Mouse (Mus musculus): Measurements from ENCODE around the gene Gimap8.
"Not testable (repeated sequence)": the region's sequence is repeated elsewhere in the genome, so short reads cannot be mapped to it uniquely, and the experiment has no call there.

Gene Gimap8

DNA sequence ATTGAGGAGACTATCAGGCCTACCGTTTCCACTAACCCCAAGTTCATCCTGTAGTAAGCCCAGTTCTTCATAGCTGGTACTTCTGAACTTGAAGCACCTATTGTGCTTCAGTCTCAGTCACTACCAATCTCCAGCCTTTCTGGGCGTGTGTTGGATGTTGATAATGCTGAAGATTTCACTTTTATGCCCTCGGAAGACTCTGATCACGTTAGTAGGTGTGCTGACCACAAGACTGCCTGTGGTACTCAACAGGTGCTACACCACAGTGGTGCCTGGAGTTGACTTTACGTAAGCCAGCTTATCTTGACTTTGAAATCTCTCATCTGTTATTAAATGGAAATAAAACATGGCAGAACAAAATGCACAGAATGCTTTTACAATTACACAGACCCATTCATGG is 33.4 kb downstream of the Gimap8 start:
- DNase-seq: no peak

DNA sequence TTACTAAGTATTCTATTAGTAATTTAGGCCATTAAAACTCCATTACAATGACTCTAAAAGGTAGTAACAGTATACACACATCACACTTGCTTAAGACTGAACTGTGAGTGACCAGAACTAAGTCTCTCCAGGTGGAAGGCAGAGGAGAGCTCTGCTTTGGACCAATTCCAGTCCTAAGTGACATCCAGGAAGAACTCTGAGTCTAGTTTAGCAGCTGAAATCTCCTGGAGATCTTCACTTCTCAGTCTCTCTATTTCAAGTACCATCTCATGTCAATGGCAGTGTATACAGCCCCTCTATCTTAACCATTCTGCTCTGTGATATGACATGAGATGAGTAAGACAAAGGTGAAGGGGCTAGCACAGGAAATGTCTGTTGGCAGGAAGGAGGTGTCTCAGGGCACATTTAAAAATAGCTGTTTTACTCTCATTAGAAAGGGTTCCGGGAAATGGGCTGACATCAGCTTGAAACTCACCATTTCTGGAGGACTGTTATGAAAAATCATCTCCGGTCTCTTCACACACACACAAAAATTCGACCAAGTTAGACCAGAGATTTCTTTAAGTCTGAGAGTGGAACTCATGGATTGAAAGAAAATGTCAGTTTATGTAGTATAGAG is 34.5 kb downstream of the Gimap8 start:
- DNase-seq: no peak

DNA sequence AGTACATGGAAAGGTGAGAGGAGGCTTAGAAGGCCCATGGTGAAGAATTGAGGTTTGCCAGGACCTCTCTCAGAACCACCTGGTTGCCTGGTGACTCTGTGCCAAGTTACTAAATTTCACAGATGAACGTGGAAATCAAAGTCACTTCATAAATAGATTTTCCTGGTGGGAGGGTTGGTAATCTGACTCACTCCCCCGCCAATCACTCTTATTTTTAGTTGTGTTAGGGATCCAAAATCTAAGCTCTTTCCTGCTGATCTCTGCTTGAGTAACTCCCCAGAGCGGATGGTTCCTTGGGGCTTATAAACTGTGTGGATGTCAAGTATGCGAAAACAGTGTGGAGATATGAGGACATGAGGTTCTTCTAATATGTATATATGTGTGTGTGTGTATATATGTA is 35.2 kb downstream of the Gimap8 start:
- peak; percentile 8 for DNase-seq

DNA sequence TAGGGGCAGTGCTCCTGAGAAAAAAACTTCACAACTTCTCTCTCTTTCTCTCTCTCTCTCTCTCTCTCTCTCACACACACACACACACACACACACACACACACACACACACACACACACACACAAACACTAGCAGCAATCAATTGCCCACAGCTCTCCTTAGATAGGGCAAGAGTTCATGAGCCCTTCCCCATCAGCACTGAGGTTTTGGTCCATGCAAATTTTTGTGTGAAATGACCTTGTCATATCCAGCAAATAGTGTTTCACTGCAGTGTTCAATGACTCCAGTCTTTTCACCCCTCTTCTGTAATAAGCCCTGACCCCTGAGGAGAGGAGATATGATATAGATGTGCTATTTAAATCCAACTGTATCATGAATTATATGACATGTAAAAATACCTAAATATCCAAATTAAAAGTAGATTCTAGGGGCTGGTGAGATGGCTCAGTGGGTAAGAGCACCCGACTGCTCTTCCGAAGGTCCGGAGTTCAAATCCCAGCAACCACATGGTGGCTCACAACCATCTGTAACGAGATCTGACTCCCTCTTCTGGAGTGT is 36.3 kb downstream of the Gimap8 start:
- not testable (repeated sequence) for DNase-seq

DNA sequence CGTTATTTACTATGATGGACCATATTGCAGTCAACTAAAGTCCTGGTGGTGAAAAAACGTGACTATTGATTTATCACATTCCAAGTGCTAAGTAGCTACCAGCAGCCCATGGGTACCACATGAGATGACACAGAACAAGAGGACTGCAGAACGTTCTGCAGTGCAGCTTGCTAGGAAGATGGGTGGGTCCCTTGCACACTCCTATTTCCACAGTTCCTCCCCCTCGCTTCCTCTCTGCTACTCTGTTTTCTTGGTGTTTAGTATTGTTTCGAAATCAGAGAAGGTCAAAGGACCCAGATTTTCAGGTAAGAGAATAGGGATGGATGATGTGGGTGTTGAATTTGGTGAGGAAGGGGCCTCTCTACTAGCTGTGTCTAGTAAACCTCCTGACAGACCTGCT is 37.3 kb downstream of the Gimap8 start, which contains the start of gene Gimap4:
Gimap4 (plus strand) TSS at position 231 of the 400 bp plus-strand sequence.
- no peak for DNase-seq

DNA sequence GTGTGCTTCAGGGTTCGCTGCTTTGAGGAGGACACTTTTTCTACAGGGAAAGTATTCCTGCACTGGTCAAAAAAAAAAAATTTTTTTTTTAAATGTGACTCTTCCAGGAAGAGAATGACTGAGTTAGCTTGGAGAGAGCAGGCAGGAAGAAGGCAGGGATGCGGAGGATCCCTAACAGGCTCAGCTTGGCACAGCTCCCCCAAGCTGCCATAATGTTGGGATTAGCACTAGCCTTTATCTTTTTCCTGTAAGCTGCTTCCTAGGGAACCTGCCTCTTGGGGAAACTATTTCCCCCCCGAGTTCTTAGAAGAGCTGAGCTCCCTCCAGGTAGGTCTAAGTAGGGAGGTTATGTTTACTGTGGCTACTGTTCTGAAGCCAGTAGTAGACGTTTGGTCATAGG is 37.8 kb downstream of the Gimap8 start:
- DNase-seq: no peak

DNA sequence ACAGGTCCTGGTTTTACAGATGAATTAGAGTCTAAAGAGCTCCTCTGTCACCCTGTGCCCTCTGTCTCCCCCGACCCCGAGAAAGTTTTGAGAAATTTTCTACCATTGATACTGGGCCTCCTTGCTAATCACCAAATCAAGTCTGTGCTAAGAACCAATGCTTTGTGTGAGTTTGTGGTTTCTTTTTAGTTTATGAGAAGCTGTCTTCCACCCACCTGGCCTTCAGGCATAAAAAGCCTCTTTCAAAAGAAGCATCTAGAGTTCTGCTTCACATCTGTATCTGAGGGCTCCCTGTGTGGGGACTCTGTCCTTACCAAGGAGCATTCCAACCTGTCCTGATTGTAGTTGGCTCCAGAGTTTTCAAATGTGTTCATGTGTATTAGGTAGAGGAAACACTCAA is 38.2 kb downstream of the Gimap8 start:
- DNase-seq: no peak

DNA sequence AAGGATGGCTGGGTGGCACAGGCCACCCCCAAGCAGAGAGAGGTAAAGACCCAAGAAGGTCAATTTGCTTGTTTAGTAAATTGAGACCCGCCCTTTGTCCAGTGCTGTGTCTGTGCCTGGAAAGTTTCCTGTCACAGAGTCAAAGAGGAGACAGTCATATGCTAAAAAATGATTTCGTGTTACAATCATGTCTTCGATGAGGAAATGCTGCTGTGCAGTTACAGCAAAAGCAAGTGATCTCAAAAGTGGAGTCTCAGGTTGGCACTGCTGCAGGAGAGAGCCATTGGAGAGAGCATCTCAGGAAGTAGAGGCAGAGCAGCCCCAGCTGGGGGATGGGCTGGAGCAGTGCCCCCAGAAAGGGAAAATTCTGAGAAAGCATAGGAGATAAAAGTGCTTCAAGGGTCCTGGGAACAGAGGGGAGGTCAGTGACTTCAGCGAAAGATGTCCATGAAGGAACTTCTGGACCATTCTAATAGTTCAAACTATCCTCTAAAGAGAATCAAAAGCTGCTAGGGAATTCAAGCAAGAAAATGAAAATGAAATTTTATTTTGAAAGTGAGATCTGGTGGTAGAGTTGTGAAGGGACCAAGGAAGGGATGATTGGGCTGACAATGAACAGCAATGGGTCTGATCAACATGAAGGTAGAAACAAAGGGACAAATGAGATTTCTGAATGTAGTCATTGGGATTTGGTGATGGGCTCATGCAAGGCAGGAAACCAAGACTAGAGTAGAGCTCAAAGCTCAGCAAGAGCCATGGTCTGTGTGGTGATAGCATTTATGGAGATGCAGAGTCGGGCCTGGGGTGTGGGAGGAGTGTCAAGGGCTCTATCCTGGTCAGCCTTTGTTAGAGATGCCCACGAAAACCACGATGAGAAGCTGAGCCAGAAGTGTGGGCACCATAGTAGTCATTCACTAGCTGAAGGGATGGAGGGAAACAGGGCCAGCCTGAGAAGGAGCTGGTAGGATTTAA is 38.9 kb downstream of the Gimap8 start:
- no peak for DNase-seq

DNA sequence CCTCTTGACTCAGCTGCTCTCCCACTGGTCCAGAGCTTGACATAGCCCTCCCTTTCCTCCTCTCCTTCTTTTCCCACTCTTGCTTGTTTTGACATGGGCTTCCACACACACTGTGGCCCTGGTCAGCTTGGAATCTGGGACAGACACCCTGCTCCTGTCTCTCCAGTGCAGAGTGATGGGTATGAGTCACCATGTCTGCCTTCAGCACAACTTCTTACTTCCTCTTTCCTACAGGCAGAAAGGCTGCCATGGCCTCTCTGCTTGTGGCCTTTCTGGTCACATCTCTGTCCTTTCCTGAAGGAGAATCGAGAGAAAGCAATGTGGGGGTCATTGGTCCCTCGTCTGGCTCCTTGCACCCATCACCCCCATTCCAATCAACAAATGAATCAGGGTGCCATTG is 40.0 kb downstream of the Gimap8 start:
- DNase-seq: no peak

DNA sequence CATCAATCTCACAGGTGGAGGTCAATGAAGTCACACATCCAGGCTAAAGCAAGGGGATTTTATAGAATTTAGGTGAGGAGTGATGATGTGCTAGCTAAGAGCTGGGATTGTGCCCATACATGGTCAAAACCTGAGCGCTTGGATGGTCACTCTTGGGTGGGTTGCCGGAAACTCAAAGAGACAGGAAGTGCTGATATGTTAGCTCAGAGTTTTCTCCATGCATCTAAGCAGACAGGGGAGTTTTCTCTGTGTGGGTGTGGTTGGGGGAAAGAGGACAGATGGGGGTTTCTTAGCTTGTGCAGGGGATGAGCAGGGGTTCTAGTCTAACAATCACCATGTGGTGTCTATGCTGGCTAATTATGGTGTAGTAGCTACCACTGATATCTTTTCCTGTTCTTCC is 42.3 kb downstream of the Gimap8 start:
- no peak for DNase-seq

DNA sequence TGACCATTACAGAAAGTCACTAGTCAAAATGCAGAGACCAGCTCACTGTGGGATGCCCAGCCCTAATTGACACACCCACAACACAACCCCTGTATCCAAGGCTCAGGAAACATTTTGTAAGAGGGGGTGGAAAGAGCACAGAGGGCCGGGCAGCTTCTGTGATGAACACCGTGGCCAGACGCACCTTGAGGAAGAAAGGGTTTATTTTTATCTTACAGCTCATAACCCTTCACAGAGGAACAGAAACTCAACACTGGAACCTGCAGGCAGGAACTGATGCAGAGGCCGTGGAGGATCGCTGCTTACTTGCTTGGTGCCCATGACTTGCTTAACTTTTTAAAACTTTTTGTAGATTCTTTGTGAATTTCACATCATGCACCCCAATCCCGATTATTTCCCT is 45.9 kb downstream of the Gimap8 start:
- DNase-seq: no peak

DNA sequence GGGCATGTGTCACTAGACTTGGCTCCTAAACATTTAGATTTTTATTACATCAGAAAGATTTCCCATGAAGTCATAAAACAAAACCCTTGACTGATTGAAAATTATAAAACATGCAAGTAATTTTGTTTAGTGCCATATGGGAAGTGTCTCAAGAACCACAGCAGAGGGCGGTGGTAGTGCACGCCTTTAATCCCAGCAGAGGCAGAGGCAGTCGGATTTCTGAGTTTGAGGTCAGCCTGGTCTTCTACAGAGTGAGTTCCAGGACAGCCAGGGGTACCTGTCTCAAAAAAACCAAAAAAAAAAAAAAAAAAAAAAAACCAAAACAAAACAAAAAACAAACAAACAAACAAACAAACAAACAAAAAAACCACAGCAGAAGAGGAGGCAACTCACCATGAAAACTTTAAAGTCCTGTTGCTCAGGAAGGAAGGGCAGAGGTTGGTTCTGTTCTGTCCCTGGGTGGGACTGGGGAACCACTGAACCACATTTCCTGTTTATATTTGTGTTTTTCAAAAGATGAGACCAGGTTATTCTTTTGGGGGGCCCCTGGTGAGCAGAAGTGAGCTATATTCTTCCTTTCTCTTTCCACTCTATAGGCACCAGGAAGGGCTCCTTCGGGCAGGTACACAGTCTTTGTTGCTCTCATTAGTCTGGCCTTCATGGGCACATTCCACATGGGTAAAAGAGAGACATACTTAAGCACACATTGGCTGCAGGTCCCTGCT is 50.0 kb downstream of the Gimap8 start:
- DNase-seq: no peak

DNA sequence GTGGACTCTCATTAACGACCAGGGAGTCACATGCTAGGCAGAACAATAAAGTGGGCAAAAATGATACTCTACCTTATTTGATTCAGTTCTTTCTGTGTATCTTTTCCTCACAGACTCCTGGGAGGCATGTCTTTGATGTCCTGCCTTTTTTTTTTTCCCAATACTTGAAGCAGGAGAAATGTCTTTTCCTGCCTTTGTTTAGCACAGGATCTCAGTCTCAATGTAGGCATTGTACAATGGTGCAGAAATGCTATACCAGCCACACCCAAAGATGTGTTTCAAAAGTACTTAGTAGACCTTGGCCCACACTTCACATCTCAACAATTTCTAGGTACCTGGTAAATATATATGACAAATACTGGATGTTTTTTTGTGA is 50.5 kb downstream of the Gimap8 start:
- DNase-seq: no peak

DNA sequence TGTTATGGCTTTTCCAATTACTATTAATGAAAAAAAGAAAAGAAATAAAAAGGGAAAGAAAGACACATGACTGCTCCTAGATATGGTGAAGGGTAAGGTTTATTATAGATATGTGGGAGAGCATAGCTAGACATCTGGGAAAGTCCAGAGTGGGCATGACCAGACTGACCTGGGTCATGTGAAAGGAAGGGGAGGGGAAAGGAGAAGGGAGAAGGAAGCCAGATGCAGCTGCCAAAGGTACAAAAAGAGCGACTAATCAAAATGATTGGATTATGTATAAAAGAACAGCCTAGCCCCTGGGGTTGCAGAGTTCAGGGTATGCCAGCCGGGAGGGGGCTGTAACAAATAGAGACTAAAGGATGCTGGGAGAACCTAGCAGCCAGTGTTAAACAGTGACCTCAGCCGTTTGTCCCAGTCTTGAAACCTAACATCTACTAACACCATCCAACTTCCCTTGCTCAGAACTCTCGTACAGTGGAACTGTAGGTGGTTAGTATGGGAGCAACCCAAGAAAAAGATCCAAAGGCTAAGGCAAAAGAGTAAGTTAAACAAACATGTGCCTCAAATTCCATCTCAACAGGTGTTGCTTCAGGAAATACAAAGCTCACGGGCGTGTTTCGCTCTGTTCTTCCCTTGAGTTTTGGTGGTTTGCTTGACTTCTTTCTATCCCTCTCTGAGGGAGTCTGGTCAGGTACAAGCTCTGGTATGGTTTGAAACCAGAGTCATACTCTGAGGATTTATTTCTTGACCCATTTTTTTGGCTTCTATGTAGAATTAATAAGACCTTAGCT is 51.2 kb downstream of the Gimap8 start:
- DNase-seq: no peak

DNA sequence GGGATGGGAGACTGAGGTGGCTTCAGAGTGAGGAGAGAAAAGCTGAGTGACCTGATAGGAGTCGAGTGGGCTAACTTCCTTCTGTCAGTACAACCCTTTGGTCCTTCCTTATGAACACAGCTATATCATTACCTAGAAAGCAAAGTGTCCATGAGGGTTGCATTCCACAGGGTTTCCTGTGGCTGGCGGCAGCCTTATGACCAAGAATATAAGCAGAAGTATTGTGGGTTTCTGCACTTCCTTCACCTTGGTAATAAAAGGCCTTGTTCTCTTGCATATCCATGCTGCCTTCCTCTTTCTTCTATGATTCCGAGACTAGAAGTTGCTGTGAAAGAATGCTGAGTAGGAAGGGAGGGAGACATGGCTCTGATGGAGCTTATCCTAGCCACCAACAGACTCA is 51.9 kb downstream of the Gimap8 start:
- no peak for DNase-seq

DNA sequence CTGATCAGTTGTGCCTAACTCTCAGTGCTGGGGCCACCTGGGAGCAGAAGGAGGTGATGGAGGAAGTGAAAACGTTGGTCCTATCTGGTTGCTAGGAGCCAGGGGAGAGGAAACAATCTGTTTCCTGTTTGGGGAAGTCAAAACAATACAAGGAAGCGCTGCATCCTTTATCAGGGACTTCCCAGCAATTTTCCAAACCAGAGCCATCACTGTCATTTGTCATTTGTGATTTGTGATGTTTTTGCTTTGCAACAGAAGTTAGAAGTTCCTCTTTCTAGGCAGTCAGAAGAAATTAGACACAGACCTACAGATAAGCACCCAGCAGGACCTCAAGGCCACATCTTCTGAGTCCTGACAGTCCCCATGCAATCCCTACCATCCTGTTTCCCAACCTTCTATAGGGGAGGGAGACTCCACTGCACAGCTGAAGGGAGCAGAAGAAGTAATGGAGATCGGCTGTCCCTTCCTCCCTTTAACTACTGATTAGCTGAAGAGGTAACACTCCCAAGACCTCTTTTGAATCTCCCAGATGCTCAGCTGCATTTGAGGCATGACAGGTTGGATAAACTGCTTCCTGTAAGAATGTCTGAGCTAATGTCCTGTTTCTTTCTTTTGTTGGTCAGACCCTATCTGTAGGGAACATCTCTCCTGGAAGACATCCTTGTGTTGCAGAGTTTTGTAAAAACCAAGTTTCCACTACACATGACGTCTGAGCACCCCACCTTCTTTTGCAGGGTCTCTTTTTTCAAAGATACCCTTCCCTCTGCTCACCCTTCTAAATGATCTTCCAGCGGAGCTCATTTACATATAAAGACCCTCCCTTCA is 53.4 kb downstream of the Gimap8 start:
- no peak for DNase-seq

DNA sequence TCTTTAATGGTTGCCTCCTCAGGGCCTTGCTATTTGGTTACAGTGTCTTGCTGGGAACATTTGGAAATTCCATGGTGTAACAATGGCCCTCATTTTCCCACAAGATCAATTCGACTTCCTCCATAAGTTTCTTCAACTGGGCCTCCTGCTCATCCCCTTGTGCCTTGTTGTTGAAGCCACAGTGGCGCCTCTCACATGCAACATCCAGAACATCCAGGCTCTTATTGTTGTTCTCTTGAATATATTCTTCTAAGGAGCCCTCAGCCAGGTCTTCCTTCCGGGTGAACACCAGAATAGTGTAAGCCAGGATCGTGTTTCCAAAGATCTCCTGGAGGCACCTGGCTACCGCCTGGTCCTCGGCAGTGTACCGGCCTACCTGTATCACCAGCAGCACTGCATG is 55.1 kb downstream of the Gimap8 start:
- DNase-seq: no peak

DNA sequence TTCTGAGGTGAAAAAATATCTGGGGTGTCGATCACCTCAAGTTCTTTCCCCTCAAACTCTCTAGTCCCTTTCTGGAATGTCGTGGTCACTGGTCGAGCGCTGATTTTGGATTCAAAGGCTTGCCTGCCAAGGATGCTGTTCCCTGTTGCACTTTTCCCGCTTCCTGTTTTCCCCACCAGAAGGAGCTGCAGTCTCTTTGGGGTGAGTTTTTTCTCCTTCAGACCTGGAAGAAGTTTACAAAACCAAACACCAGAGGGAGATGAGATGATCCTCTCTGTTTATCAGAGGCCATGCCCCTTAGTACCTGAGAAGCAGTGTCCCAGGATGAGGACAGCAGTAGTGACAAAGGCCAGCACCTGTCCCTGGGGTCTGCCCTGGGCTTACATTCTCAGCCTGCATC is 55.6 kb downstream of the Gimap8 start:
- DNase-seq: no peak

DNA sequence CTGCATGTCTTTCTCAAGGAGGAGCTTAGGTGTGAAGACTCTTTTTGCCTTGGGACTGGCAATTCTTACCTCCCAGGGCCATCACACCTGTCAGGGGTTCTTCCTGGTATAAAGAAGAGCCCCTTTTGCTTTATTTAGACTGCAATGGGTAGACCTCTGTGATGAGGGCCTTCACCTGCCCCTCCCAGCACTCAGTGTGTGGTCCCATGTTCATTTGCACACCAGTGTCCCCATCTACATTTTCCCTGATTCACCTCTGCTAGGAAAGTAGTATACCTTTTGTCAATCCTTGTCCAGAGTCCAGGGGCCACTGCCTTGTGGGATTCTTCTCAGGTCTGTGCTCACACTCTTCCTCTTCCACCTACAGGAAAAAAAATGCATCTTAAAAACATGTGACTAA is 57.1 kb downstream of the Gimap8 start:
- no peak for DNase-seq

DNA sequence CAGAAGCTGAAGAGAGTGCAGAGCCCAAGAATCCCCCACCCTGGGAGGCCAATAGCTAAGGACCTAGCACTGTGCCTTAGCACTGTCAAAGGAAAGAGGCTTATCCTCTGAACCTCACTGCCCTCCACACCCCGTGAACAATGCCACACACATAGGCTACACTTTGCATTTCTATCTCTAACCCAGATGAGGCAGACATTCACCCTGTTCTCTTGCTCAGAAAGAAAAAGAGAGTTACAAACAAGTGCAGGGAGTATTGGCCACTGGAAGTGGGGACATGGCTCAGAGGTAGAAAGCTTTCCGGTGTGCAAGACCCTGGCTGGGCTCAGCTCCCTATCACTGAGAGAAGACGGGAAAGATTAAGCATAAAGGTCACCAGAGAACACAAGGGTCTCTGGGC is 59.1 kb downstream of the Gimap8 start:
- DNase-seq: no peak
